ENCODE assay signal across 8 mouse cellular contexts in the genomic region with DNA sequence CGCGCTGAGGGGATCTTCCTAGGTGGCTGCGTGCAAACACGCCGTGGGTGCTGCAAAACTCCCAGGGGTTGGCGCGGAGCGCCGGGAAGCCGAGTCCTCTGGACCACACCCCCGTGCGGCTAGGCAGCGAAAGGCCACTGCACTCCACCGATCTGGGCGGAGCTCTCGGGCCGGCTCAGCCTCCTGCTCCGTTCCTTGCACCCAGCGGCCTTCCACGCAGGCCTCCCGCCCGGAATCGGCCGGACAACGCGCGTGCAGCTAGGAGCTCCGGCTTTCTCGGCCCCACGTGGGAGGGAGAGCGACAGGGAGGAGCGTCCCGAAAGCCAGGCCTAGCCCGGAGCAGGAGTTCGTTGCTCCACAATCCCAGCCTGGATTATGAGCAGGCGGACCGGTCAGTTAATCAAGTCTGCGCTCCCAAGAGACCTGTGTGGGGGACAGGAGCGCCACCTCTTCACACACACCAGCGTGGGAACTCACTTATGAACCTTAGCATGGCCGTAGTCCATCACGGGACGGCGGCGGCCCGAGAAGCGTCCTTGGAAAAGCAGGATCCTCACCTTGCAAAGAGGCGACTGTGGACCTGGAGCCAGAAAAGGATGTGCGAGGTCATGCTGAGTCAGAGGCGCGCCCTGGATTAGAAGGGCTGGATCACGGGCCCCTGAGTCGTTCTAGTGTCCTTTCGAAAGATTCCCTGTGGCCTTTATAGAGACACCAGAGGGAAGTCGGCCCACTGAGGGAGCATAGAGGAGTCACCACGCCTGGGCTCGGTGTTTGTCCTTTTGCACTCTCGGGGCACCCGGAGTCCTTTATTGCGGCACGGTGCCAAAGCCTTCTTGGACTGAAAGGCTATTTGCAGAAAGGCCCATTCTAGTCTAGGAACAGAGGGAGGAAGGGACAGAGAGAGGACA. TPM values are rescaled to one million over a fixed set of nuclear protein-coding genes. Genes with fewer than 3 reads are reported as not detected.
A peak's percentile ranks its signal among the peaks of the same experiment; 100 is the strongest.
DNase-seq lines count a peak whose midpoint lies in the region; ATAC-seq and TF ChIP-seq lines count a peak whose summit lies in the region.

TSS of gene Slc22a4 (minus strand) at position 47 of the 908 bp plus-strand sequence.

- no peaks in the 10 kb centered on the region for H3K36me3 ChIP-seq in ES-Bruce4 (ENCODE audit: control insufficient read depth, insufficient read depth, low read length, poor library complexity, severe bottlenecking)
- H3K36me3 ChIP-seq in forebrain, embryonic 10.5 days (replicated peaks): no peaks in the 10 kb centered on the region
- H3K36me3 ChIP-seq in heart, embryonic 14.5 days (ENCODE audit: control insufficient read depth, insufficient read depth, low read length): no peaks in the 10 kb centered on the region
- H3K36me3 ChIP-seq in liver, embryonic 14.5 days (replicated peaks; ENCODE audit: control insufficient read depth, insufficient read depth, low read depth): peaks cover 24% of the 10 kb centered on the region
- no peaks in the 10 kb centered on the region for H3K36me3 ChIP-seq in stomach, embryonic 14.5 days (ENCODE audit: control insufficient read depth, insufficient read depth, low read length)

- peak; percentile 91 for ATAC-seq in heart, embryonic 14.5 days (ENCODE audit: insufficient number of reproducible peaks, insufficient read depth, low FRiP score, low read depth)
- ATAC-seq in liver, embryonic 14.5 days (ENCODE audit: insufficient read depth): peak; percentile 83
- ATAC-seq in stomach, embryonic 14.5 days (ENCODE audit: insufficient number of reproducible peaks, insufficient read depth, low FRiP score, low read depth): peak; percentile 87; the same call in 1 of the 2 replicates

- H3K9me3 ChIP-seq in ES-Bruce4 (replicated peaks; ENCODE audit: control insufficient read depth, insufficient read depth, low read length, poor library complexity, severe bottlenecking): no peaks in the 10 kb centered on the region
- H3K9me3 ChIP-seq in forebrain, embryonic 10.5 days: no peaks in the 10 kb centered on the region
- H3K9me3 ChIP-seq in heart, embryonic 14.5 days (ENCODE audit: control insufficient read depth, low read length): no peaks in the 10 kb centered on the region
- H3K9me3 ChIP-seq in liver, embryonic 14.5 days (ENCODE audit: control insufficient read depth, low read length): no peaks in the 10 kb centered on the region
- no peaks in the 10 kb centered on the region for H3K9me3 ChIP-seq in stomach, embryonic 14.5 days (ENCODE audit: control insufficient read depth, low read depth, low read length)

- 3% methylated on average over 61 of the region's 61 CpGs for whole genome bisulfite sequencing in forebrain, embryonic 10.5 days
- WGBS in heart, embryonic 14.5 days: 2% methylated on average over 61 of the region's 61 CpGs
- 4% methylated on average over 61 of the region's 61 CpGs for WGBS in liver, embryonic 14.5 days (ENCODE audit: insufficient replicate concordance)
- 4% methylated on average over 61 of the region's 61 CpGs for WGBS in stomach, embryonic 14.5 days

- peak within 1 kb of the TSS; percentile 20 for H3K9ac ChIP-seq in ES-Bruce4 (ENCODE audit: low read depth, poor library complexity, severe bottlenecking)
- peak within 1 kb of the TSS; percentile 74 for H3K9ac ChIP-seq in heart, embryonic 14.5 days (ENCODE audit: low read length)
- peak within 1 kb of the TSS; percentile 99 for H3K9ac ChIP-seq in liver, embryonic 14.5 days (replicated peaks)
- H3K9ac ChIP-seq in stomach, embryonic 14.5 days (replicated peaks; ENCODE audit: low read depth, low read length): peak within 1 kb of the TSS; percentile 36; the same call in 1 of the 2 replicates

- TF ChIP-seq EP300 in ES-Bruce4 (IDR thresholded peaks at IDR 0.05; ENCODE audit: insufficient read depth, low read depth, low read length): no peak
- TF ChIP-seq EP300 in liver, embryonic 14.5 days (IDR thresholded peaks at IDR 0.05; ENCODE audit: low read depth): peak; percentile 43

- H3K4me3 ChIP-seq in ES-Bruce4 (ENCODE audit: low read depth, low read length): peak within 1 kb of the TSS; percentile 60
- peak within 1 kb of the TSS; percentile 64 for H3K4me3 ChIP-seq in forebrain, embryonic 10.5 days
- peak within 1 kb of the TSS; percentile 52 to 55 for H3K4me3 ChIP-seq in heart, embryonic 14.5 days (ENCODE audit: control insufficient read depth in 1 of 2, insufficient read depth in 1 of 2, low read depth in 1 of 2, low read length in 2 of 2)
- peak within 1 kb of the TSS; percentile 68 to 96 for H3K4me3 ChIP-seq in liver, embryonic 14.5 days (ENCODE audit: insufficient read depth in 1 of 2, low read depth in 2 of 2, low read length in 2 of 2)
- H3K4me3 ChIP-seq in stomach, embryonic 14.5 days (ENCODE audit: low read depth, low read length): peak within 1 kb of the TSS; percentile 47

- DNase-seq in c-Kit-positive CD71-positive TER-119-negative erythroid progenitor cells, embryonic 14.5 days (ENCODE audit: low read depth): peak; percentile 68
- DNase-seq in forebrain, embryonic 10.5 days (ENCODE audit: extremely low spot score, low spot score): peak; percentile 74
- DNase-seq in kidney, postnatal 14 days: peak; percentile 92
- peak; percentile 80 to 83 (median 81) for DNase-seq in liver, embryonic 14.5 days (ENCODE audit: low read depth in 3 of 3, low spot score in 3 of 3)
- peak; percentile 12 to 17 for DNase-seq in natural killer cell, adult 2 months (ENCODE audit: low spot score in 2 of 2)

- H3K4me1 ChIP-seq in ES-Bruce4 (ENCODE audit: control insufficient read depth, insufficient read depth, low read length): no peaks in the 10 kb centered on the region
- peaks cover 17% of the 10 kb centered on the region for H3K4me1 ChIP-seq in forebrain, embryonic 10.5 days
- peaks cover 5 to 8% of the 10 kb centered on the region in 2 experiments for H3K4me1 ChIP-seq in heart, embryonic 14.5 days (ENCODE audit: control insufficient read depth in 2 of 2, insufficient read depth in 2 of 2, low read length in 2 of 2)
- H3K4me1 ChIP-seq in liver, embryonic 14.5 days (replicated peaks; ENCODE audit: control insufficient read depth in 2 of 2, insufficient read depth in 2 of 2, low read length in 1 of 2): peaks cover 36 to 39% of the 10 kb centered on the region in 2 experiments
- H3K4me1 ChIP-seq in stomach, embryonic 14.5 days (ENCODE audit: control insufficient read depth, insufficient read depth, low read length): peaks cover 6% of the 10 kb centered on the region; the same call in 1 of the 2 replicates

- no peak for TF ChIP-seq POLR2A in ES-Bruce4 (IDR thresholded peaks at IDR 0.05; ENCODE audit: insufficient read depth, low read length)

- H3K27ac ChIP-seq in ES-Bruce4 (ENCODE audit: insufficient read depth, low read length): no peak within 1 kb of the TSS
- peak within 1 kb of the TSS; percentile 81 for H3K27ac ChIP-seq in forebrain, embryonic 10.5 days
- H3K27ac ChIP-seq in heart, embryonic 14.5 days (replicated peaks in 1 of 2; ENCODE audit: control insufficient read depth in 1 of 2, insufficient read depth in 1 of 2, low read depth in 2 of 2, low read length in 2 of 2): no peak within 1 kb of the TSS
- H3K27ac ChIP-seq in liver, embryonic 14.5 days: peak within 1 kb of the TSS; percentile 95
- no peak within 1 kb of the TSS for H3K27ac ChIP-seq in stomach, embryonic 14.5 days (ENCODE audit: low read length)

- no peak for TF ChIP-seq CTCF in ES-Bruce4 (IDR thresholded peaks at IDR 0.05; ENCODE audit: low read depth, low read length)
- peak; percentile 72 for TF ChIP-seq CTCF in liver, embryonic 14.5 days (IDR thresholded peaks at IDR 0.05; ENCODE audit: low read depth)

- peak within 1 kb of the TSS; percentile 97 for H3K4me2 ChIP-seq in heart, embryonic 14.5 days (ENCODE audit: low read length)
- H3K4me2 ChIP-seq in liver, embryonic 14.5 days (ENCODE audit: low read depth): peak within 1 kb of the TSS; percentile 97
- H3K4me2 ChIP-seq in stomach, embryonic 14.5 days (replicated peaks; ENCODE audit: low read depth, low read length): peak within 1 kb of the TSS; percentile 92

- H3K27me3 ChIP-seq in ES-Bruce4 (ENCODE audit: control insufficient read depth, insufficient read depth, low read length, poor library complexity, severe bottlenecking): peaks cover 2% of the 10 kb centered on the region; the same call in 1 of the 2 replicates
- H3K27me3 ChIP-seq in forebrain, embryonic 10.5 days (ENCODE audit: poor library complexity, severe bottlenecking): peaks cover 52% of the 10 kb centered on the region
- H3K27me3 ChIP-seq in heart, embryonic 14.5 days (ENCODE audit: control insufficient read depth, insufficient read depth, low read length): peaks cover 32% of the 10 kb centered on the region
- H3K27me3 ChIP-seq in liver, embryonic 14.5 days (ENCODE audit: control insufficient read depth, insufficient read depth, low read length): no peaks in the 10 kb centered on the region
- H3K27me3 ChIP-seq in stomach, embryonic 14.5 days (ENCODE audit: control insufficient read depth, insufficient read depth, low read length): no peaks in the 10 kb centered on the region

RNA-seq across cellular contexts. Expression of gene Slc22a4, which starts in this region (rescaled TPM):
- polyA plus RNA-seq in ES-Bruce4 (2011; ENCODE audit: insufficient read depth, insufficient read length, low read depth, missing spikeins): 0.41 TPM in 1 of 2 replicates, not detected in the other
- polyA plus RNA-seq in forebrain, embryonic 10.5 days (2016; fragmentation: Nextera tagmentation; extraction: Ambion mirVana): 0.76 and 1.3 TPM in 2 replicates
- 0.26 and 1.3 TPM in 2 replicates for polyA plus RNA-seq in heart, embryonic 14.5 days (2014; fragmentation: Nextera tagmentation; extraction: Ambion mirVana)
- polyA plus RNA-seq in liver, embryonic 14.5 days (2012; rRNA removed): 21.1 and 24.4 TPM in 2 replicates
- polyA plus RNA-seq in liver, embryonic 14.5 days (2014; fragmentation: Nextera tagmentation; extraction: Ambion mirVana): 34.0 and 35.6 TPM in 2 replicates
- 0.80 and 0.97 TPM in 2 replicates for polyA plus RNA-seq in stomach, embryonic 14.5 days (2014; fragmentation: Nextera tagmentation; extraction: Ambion mirVana)

Comparison
In these comparisons a context has a peak if more than half of its experiments do, and no peak if none do; other contexts are left out.
1. Peak in ATAC-seq, H3K4me3 ChIP-seq, H3K9ac ChIP-seq and H3K4me2 ChIP-seq in stomach, embryonic 14.5 days; RNA of the gene not detected or under 1 TPM.
2. H3K27ac ChIP-seq: peak in forebrain, embryonic 10.5 days (single experiment) and liver, embryonic 14.5 days (single experiment); none in ES-Bruce4 (single experiment), heart, embryonic 14.5 days (0 of 2) and stomach, embryonic 14.5 days (single experiment).
3. H3K9ac ChIP-seq: peak in every context shown above with its lines; median percentile 99 in liver, embryonic 14.5 days; 74 in heart, embryonic 14.5 days; 36 in stomach, embryonic 14.5 days; 20 in ES-Bruce4.
4. DNase-seq: peak in every context shown above with its lines; median percentile 92 in kidney, postnatal 14 days; 81 in liver, embryonic 14.5 days; 74 in forebrain, embryonic 10.5 days; 68 in c-Kit-positive CD71-positive TER-119-negative erythroid progenitor cells, embryonic 14.5 days; 14 in natural killer cell, adult 2 months.
5. Peak in every context shown above with its lines, with median percentiles within 50 percentile points of each other: H3K4me3 ChIP-seq, ATAC-seq and H3K4me2 ChIP-seq.